Mouse (Mus musculus): ENCODE results near the gene Bsdc1. TPM values are rescaled to one million over a fixed set of nuclear protein-coding genes. Genes with fewer than 3 reads are reported as not detected.
A peak's percentile ranks its signal among the peaks of the same experiment; 100 is the strongest.

The Bsdc1 gene
- polyA plus RNA-seq, 1 experiment from 2014 or later = 27.6 TPM

DNA sequence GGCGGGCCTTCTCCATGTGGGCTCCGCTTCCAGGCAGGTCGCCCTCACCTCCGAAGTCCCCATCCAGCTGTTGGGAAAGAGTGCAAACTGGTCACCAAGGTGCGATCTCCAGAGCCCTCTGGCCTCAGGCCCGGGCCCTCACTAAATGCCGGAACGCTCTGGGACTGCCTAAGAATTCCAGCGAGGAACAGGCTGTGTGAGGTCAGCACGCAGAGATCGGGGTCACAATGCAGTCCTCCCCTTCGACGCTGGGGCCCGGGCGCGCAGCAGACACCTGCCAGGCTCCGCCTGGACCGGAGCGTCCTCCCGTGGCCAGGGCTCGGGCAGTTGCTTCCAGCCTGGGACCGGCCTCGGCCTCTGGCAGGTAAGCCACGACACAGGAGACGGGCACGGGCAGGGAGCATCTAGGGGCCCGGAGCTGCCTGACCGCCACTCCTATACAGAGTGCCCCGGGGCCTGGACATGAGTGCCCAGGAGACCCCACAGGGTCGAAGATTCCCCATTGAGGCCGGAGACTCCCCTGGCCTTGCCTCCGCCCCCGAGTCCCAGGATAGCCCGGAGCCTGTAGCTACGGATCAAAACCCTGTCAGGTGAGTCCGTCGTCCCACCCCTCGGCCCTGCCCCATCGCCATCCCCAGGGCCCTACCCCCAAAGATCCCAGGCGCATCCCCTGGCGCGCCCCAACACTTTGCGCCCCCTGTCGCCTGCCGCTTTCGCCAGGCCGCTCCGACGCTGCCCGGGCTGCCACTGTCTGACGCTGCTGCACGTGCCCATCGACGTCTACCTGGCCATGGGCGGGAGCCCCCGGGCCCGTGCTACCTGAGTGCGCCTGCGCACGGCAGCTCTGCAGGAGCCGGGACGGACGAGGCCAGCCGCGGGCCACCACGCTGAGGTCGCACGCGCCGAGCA lies 29.8 kb downstream of the Bsdc1 start, which contains the start of the genes Tssk3 and Fam229a:
TSS of gene Tssk3 (minus strand) at position 51 of the 909 bp plus-strand sequence.
TSS of gene Fam229a (plus strand) at position 219 of the 909 bp plus-strand sequence.
- H3K9me3 ChIP-seq = no peaks in the 10 kb centered on the region
- H3K9ac ChIP-seq = peak within 1 kb of the TSS; percentile 62
- peak within 1 kb of the TSS; percentile 42 for H3K4me3 ChIP-seq
- peak within 1 kb of the TSS; percentile 77 for H3K4me2 ChIP-seq
- peaks cover 32% of the 10 kb centered on the region for H3K36me3 ChIP-seq
- WGBS = 4% methylated on average over 68 of the region's 70 CpGs
- no peak within 1 kb of the TSS for H3K27ac ChIP-seq
- ATAC-seq (ENCODE audit: insufficient number of reproducible peaks, insufficient read depth, low FRiP score, low TSS enrichment, low read depth) = peak; percentile 34; the same call in 1 of the 2 replicates
- H3K27me3 ChIP-seq = peaks cover 32% of the 10 kb centered on the region
- H3K4me1 ChIP-seq = peaks cover 17% of the 10 kb centered on the region

GRCm38 (mm10) chr4:129494681-129495080 lies 33.3 kb downstream of the Bsdc1 start:
- Histone ChIP-seq H3K4me3 (no peak overlapping the region), H3K4me2 (no peak overlapping the region), H3K27ac (no peak overlapping the region), H3K36me3 (no peaks in the 10 kb centered on the region), H3K9me3 (no peaks in the 10 kb centered on the region), H3K9ac (no peak overlapping the region), H3K27me3 (peaks cover 32% of the 10 kb centered on the region), H3K4me1 (peaks cover 26% of the 10 kb centered on the region)
- WGBS = 72% methylated on average over 7 of the region's 7 CpGs
- ATAC-seq (ENCODE audit: insufficient number of reproducible peaks, insufficient read depth, low FRiP score, low TSS enrichment, low read depth) = no peak

DNA sequence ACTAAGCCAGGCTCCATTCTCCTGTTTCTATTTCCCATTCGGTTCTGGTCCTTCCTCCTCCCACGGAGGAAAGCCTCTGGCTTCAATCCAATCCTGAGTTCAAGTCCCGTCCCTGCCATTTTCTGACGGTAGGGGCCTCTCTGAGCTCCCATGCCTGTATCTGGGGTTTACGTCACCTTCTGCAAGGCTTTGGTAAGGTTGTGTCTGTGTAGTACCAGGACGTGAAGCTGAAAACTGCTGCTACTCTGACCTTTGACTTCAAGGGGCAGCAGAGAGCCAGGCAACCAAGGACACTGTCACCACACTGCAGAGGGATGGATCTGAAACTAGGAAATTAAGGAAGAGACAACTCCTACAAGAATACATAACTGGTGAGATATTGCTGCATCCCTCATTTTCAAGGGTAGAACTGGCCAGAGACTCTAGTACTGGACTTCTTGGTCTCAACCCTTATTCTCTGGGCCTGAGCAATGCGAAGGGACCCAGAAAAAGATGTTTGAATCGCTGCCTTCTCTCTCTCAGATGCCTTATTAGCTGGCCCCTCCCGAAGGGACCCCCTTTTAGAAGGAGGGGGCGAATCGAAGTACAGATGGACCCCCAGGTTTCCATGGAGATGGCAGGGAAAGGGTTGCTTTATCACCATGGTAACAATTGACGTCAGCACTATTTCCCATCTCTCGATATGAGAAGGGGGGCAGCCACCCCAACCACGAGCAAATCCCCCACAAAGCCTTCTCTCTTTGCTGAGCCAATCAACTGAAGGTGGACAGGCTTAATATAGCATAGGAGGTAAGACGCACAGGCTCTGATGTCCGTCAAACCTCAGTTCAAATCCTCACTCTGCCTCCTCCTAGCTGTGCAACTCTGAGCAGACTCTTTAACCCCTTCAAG lies 34.5 kb downstream of the Bsdc1 start:
- no peak for ATAC-seq (ENCODE audit: insufficient number of reproducible peaks, insufficient read depth, low FRiP score, low TSS enrichment, low read depth)
- 30% methylated on average over 16 of the region's 16 CpGs for WGBS
- H3K27me3 ChIP-seq = peaks cover 22% of the 10 kb centered on the region
- no peak overlapping the region for H3K27ac ChIP-seq
- H3K9ac ChIP-seq = peak overlapping the region; percentile 44
- peaks cover 30% of the 10 kb centered on the region for H3K4me1 ChIP-seq
- no peaks in the 10 kb centered on the region for H3K9me3 ChIP-seq
- no peaks in the 10 kb centered on the region for H3K36me3 ChIP-seq
- 0 out of 2 replicates have a peak overlapping the region, but pooled peaks have one; percentile 6 for H3K4me3 ChIP-seq
- H3K4me2 ChIP-seq = peak overlapping the region; percentile 37

GRCm38 (mm10) chr4:129496631-129497030 lies 35.2 kb downstream of the Bsdc1 start:
- no peak for ATAC-seq (ENCODE audit: insufficient number of reproducible peaks, insufficient read depth, low FRiP score, low TSS enrichment, low read depth)
- peak overlapping the region; percentile 45; the same call in 1 of the 2 replicates for H3K27ac ChIP-seq
- H3K36me3 ChIP-seq = no peaks in the 10 kb centered on the region
- H3K9ac ChIP-seq = peak overlapping the region; percentile 44
- peaks cover 14% of the 10 kb centered on the region for H3K27me3 ChIP-seq
- 15% methylated on average over 6 of the region's 6 CpGs for WGBS
- H3K4me2 ChIP-seq = peak overlapping the region; percentile 37
- peaks cover 25% of the 10 kb centered on the region for H3K4me1 ChIP-seq
- no peaks in the 10 kb centered on the region for H3K9me3 ChIP-seq
- H3K4me3 ChIP-seq = no peak overlapping the region

DNA sequence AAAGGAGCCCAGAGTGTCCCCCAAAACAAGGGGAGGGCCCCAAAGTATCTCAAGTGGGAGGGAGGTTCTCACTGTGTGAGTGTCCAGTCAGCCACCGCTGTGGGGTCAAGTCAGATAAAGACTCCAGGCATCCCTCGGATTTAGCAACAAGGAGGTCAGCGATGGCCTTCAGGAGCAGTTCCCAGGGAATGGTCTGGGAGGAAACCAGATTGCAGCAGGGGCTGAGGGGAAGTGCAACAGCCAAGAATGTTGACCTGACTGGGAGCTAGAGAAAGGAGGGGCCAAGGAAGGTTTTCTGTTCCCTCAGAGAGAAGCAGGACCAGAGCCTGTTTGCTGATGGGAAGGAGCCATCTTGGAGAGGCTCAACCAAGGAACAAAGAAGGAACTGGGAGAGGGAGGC lies 37.6 kb downstream of the Bsdc1 start:
- Histone ChIP-seq H3K9ac (no peak overlapping the region), H3K27me3 (no peaks in the 10 kb centered on the region), H3K4me1 (peaks cover 30% of the 10 kb centered on the region), H3K4me3 (no peak overlapping the region), H3K36me3 (no peaks in the 10 kb centered on the region), H3K27ac (peak overlapping the region; percentile 89; the same call in 1 of the 2 replicates), H3K9me3 (no peaks in the 10 kb centered on the region), H3K4me2 (no peak overlapping the region)
- ATAC-seq (ENCODE audit: insufficient number of reproducible peaks, insufficient read depth, low FRiP score, low TSS enrichment, low read depth) = no peak
- WGBS = 69% methylated on average over 3 of the region's 3 CpGs

DNA sequence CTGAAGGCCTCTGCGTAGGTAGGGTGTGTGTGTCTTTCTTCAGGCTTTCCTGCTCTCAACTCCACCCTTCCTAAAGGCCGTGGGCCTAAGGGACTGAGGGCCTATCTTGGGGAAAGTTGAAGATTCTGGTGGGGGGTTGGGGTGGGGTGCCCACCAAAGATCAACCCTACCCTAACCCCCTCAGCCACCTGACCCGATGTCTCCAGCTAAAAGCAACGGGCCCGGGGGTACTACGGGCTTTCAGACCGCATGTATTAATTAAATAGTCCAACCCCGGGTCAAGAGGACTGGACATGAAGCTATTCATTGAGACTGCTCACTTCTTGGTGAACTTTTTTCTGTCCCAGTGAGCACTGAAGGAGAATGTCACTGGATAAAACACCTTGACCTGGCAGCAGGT lies 38.6 kb downstream of the Bsdc1 start:
- Histone ChIP-seq H3K27ac (peak overlapping the region; percentile 89), H3K9me3 (no peaks in the 10 kb centered on the region), H3K4me3 (peak overlapping the region; percentile 64), H3K9ac (peak overlapping the region; percentile 77; the same call in 1 of the 2 replicates), H3K36me3 (no peaks in the 10 kb centered on the region), H3K4me2 (peak overlapping the region; percentile 73), H3K27me3 (no peaks in the 10 kb centered on the region), H3K4me1 (peaks cover 30% of the 10 kb centered on the region)
- WGBS = 82% methylated on average over 8 of the region's 8 CpGs
- ATAC-seq (ENCODE audit: insufficient number of reproducible peaks, insufficient read depth, low FRiP score, low TSS enrichment, low read depth) = no peak

- ATAC-seq (ENCODE audit: insufficient number of reproducible peaks, insufficient read depth, low FRiP score, low TSS enrichment, low read depth) = peak; percentile 75
- H3K9ac ChIP-seq = peak overlapping the region; percentile 77
- H3K4me2 ChIP-seq = peak overlapping the region; percentile 73
- H3K4me3 ChIP-seq = peak overlapping the region; percentile 64
- peak overlapping the region; percentile 89 for H3K27ac ChIP-seq
- no peaks in the 10 kb centered on the region for H3K9me3 ChIP-seq
- no peaks in the 10 kb centered on the region for H3K27me3 ChIP-seq
- H3K4me1 ChIP-seq = peaks cover 28% of the 10 kb centered on the region
- WGBS = 1% methylated on average over 49 of the region's 49 CpGs
- H3K36me3 ChIP-seq = no peaks in the 10 kb centered on the region
Observed at GRCm38 (mm10) chr4:129500607-129501566, 39.5 kb downstream of the Bsdc1 start.

DNA sequence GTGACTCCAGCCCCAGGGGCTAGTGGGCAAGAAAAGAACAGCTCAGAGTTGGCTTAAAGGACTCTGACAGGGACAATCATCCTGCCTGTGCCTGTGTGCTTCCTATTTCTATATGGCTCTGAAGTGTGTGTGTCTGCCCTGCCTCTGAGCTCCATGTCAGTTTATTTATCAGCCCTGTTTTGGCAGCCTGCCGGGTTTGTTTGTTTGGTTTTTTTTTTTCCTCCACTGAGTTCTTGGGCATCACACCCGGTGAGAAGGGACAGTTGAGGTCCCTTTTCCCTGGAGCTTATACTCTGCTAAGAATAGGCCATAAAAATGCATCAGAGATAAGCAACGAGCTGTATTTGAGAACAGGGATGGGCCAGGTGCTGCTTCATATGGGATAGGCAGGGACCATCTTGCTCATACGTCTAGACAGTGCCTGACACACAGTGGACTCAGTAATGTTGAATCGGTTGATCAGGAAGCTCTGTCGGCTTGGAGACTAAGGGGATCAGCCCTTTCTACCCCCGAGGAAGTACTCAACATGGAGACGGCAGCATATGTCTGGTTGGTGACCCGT lies 41.0 kb downstream of the Bsdc1 start:
- no peak overlapping the region for H3K4me2 ChIP-seq
- WGBS = 71% methylated on average over 9 of the region's 9 CpGs
- no peak overlapping the region for H3K4me3 ChIP-seq
- no peaks in the 10 kb centered on the region for H3K27me3 ChIP-seq
- no peaks in the 10 kb centered on the region for H3K9me3 ChIP-seq
- H3K27ac ChIP-seq = no peak overlapping the region
- no peak for ATAC-seq (ENCODE audit: insufficient number of reproducible peaks, insufficient read depth, low FRiP score, low TSS enrichment, low read depth)
- no peak overlapping the region for H3K9ac ChIP-seq
- H3K4me1 ChIP-seq = peaks cover 16% of the 10 kb centered on the region
- H3K36me3 ChIP-seq = no peaks in the 10 kb centered on the region

DNA sequence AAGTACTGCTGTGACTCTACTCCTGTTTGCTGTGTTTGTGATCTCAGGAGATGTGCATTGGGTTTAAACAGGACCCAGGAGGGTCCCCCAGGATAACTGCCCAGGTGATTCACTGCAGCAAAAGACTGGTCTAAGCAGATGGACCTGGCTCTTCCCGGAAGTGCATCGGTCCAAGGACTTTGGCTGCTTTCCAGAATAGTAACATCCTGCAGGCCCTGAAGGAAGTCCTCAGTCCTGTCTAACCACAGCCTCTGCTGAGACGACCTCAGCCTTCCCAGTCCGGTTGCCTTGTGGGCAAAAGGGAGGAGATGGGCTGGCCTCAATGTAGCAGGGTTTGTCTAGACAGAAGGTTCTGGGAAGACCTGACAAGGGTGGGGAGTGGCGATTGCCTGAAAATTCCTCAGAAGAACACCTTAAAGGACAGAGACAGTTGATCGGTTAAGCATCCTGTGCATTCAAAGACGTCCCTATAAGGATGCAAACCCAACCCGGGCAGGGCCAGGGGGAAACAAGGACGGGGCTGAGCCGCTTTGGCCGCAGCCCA lies 41.6 kb downstream of the Bsdc1 start:
- Histone ChIP-seq H3K4me1 (peaks cover 16% of the 10 kb centered on the region), H3K4me3 (no peak overlapping the region), H3K9ac (no peak overlapping the region), H3K9me3 (no peaks in the 10 kb centered on the region), H3K27ac (no peak overlapping the region), H3K4me2 (peak overlapping the region; percentile 5; the same call in 1 of the 2 replicates), H3K36me3 (no peaks in the 10 kb centered on the region), H3K27me3 (no peaks in the 10 kb centered on the region)
- no peak for ATAC-seq (ENCODE audit: insufficient number of reproducible peaks, insufficient read depth, low FRiP score, low TSS enrichment, low read depth)
- WGBS = 60% methylated on average over 11 of the region's 11 CpGs

DNA sequence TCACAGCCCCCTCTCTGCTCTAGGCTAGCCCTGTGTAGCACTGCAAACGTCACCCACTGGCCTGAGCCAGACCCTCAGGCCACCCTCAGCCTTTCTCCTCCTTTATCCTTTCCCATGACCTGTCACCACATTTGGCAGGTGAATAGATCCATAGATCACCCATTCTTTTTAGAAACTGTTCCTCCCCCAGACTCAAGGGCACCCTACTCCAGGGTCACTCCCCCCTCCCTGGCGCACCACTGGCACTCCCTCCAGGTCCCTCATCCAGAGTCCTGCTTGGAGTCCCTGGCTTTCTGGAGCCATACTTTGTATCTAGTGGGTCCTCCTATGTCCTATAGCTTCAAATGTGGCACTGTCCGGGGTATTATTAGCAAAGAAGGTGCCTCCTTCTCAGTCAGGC lies 44.1 kb downstream of the Bsdc1 start:
- H3K27ac ChIP-seq = no peak overlapping the region
- H3K4me3 ChIP-seq = no peak overlapping the region
- no peak overlapping the region for H3K4me2 ChIP-seq
- no peaks in the 10 kb centered on the region for H3K27me3 ChIP-seq
- ATAC-seq (ENCODE audit: insufficient number of reproducible peaks, insufficient read depth, low FRiP score, low TSS enrichment, low read depth) = no peak
- WGBS = 74% methylated on average over 3 of the region's 3 CpGs
- H3K36me3 ChIP-seq = no peaks in the 10 kb centered on the region
- no peak overlapping the region for H3K9ac ChIP-seq
- H3K4me1 ChIP-seq = peaks cover 22% of the 10 kb centered on the region
- no peaks in the 10 kb centered on the region for H3K9me3 ChIP-seq
